Mouse (Mus musculus) lung, embryonic 16.5 days (tissue): Measurements from ENCODE around the gene Suz12. TPM values are rescaled to one million over a fixed set of nuclear protein-coding genes. Genes with fewer than 3 reads are reported as not detected.
"Not testable (repeated sequence)": the region's sequence is repeated elsewhere in the genome, so short reads cannot be mapped to it uniquely, and the experiment has no call there.

Source experiments
- ATAC-seq: fragments of 200-750 bp; cut with Nextera tagmentation; 2 replicates; pipeline ENCODE4 v1.8.0; 2017; ENCODE audit warnings: low read depth, mild to moderate bottlenecking, moderate library complexity
- H3K27ac ChIP-seq: fragments of 300-500 bp; sonication (generic); 2 replicates; pipeline ENCODE4 v1.5.1; 2014; ENCODE audit warnings: mild to moderate bottlenecking, control low read depth, low read length
- H3K27me3 ChIP-seq: fragments of 300-500 bp; sonication (generic); 2 replicates; pipeline ENCODE4 v1.6.1; 2014; ENCODE audit warnings: low read depth, low read length, mixed read lengths; ENCODE audit not compliant: control insufficient read depth, insufficient read depth
- H3K36me3 ChIP-seq: fragments of 300-500 bp; sonication (generic); 2 replicates; pipeline ENCODE4 v1.6.1; 2014; ENCODE audit warnings: low read length; ENCODE audit not compliant: control insufficient read depth, insufficient read depth
- H3K4me1 ChIP-seq: fragments of 300-500 bp; sonication (generic); replicated peaks from 2 replicates; pipeline ENCODE4 v1.6.1; 2014; ENCODE audit warnings: low read length, mixed read lengths; ENCODE audit not compliant: control insufficient read depth, insufficient read depth
- H3K4me2 ChIP-seq: fragments of 300-500 bp; sonication (generic); 2 replicates; pipeline ENCODE4 v1.6.1; 2014; ENCODE audit warnings: low read depth, low read length, control low read depth
- H3K4me3 ChIP-seq: fragments of 300-500 bp; sonication (generic); 2 replicates; pipeline ENCODE4 v1.5.1; 2014; ENCODE audit warnings: mild to moderate bottlenecking, low read length, control low read depth
- H3K9ac ChIP-seq: fragments of 300-500 bp; sonication (generic); 2 replicates; pipeline ENCODE4 v1.6.1; 2014; ENCODE audit warnings: low read length, control low read depth
- H3K9me3 ChIP-seq: fragments of 300-500 bp; sonication (generic); 2 replicates; pipeline ENCODE4 v1.6.1; 2016; ENCODE audit warnings: low read length; ENCODE audit not compliant: control insufficient read depth
- WGBS: fragments of 180-500 bp; shearing (Covaris S2); extraction: QIAGEN DNeasy Blood & Tissue Kit; methylation state at CpG from one replicate; pipeline ENCODE4 v1.1.7; 2014; 5-methylcytosine and 5-hydroxymethylcytosine counted together
- polyA plus RNA-seq: library from polyadenylated mRNA; unstranded; fragments of >200 nt; fragmentation: Nextera tagmentation; extraction: Ambion mirVana; gene quantifications from 2 replicates; pipeline ENCODE4 v1.2.1, GENCODE M21; 2015

Suz12 gene
- polyA plus RNA-seq, 1 experiment from 2014 or later = 18.1 TPM

GRCm38 (mm10) chr11:79986886-79987285 lies 6.0 kb upstream of the Suz12 start:
- ATAC-seq = no peak

DNA sequence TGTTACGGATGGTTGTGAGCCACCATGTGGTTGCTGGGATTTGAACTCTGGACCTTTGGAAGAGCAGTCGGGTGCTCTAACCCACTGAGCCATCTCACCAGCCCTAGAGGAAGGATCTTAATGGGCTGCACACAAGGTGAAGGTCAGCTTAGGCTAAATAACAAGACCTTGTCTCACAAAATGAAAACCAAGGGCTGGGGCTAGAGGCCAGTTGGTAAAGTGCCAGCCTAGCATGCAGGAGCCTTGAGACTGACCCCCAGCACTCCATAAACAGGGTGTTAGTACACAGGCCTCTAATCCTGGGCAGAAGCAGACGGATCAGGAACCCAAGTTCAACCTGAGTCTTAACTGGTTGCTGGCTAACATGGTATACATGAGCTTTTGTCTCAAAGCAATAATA lies 5.0 kb upstream of the Suz12 start:
- Histone ChIP-seq H3K4me3 (no peak overlapping the region), H3K27ac (no peak overlapping the region), H3K4me1 (no peaks in the 10 kb centered on the region), H3K9ac (no peak overlapping the region), H3K36me3 (no peaks in the 10 kb centered on the region), H3K4me2 (no peak overlapping the region), H3K27me3 (no peaks in the 10 kb centered on the region), H3K9me3 (no peaks in the 10 kb centered on the region)
- WGBS = 59% methylated on average over 3 of the region's 3 CpGs
- ATAC-seq = no peak

More at GRCm38 (mm10) chr11:79986886-79987285, 6.0 kb upstream of the Suz12 start:
- no peaks in the 10 kb centered on the region for H3K9me3 ChIP-seq
- no peaks in the 10 kb centered on the region for H3K36me3 ChIP-seq
- WGBS = 55% methylated on average over 4 of the region's 4 CpGs
- no peak overlapping the region for H3K4me3 ChIP-seq
- H3K27ac ChIP-seq = no peak overlapping the region
- H3K9ac ChIP-seq = no peak overlapping the region
- H3K27me3 ChIP-seq = no peaks in the 10 kb centered on the region
- H3K4me1 ChIP-seq = no peaks in the 10 kb centered on the region
- no peak overlapping the region for H3K4me2 ChIP-seq

GRCm38 (mm10) chr11:79990120-79990519 lies 2.8 kb upstream of the Suz12 start:
- Histone ChIP-seq H3K4me1 (peaks cover 1% of the 10 kb centered on the region; the same call in 1 of the 2 replicates), H3K27ac (no peak overlapping the region), H3K27me3 (no peaks in the 10 kb centered on the region), H3K9me3 (no peaks in the 10 kb centered on the region), H3K9ac (no peak overlapping the region), H3K4me2 (no peak overlapping the region), H3K4me3 (no peak overlapping the region), H3K36me3 (no peaks in the 10 kb centered on the region)
- WGBS = 85% methylated on average over 2 of the region's 2 CpGs
- ATAC-seq = no peak

DNA sequence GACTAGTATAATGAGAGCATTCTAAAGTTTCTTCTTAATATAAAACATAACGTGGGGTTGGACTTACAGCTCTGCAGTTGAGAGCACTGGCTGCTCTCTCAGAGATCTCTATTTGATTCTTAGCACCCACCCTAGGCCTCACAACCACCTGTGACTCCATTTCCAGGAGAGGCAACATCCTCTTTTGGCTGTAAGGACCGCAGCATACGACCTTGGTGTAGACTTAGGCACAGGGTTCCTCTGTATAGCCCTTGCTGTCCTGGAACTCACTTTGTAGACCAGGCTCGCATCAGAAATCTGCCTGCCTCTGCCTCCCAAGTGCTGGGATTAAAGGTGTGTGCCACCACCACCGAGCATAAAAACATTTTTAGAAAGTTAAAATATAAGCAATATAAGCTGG lies 1.3 kb upstream of the Suz12 start:
- Histone ChIP-seq H3K27me3 (no peaks in the 10 kb centered on the region), H3K27ac (no peak overlapping the region), H3K9ac (no peak overlapping the region), H3K36me3 (peaks cover 3% of the 10 kb centered on the region; the same call in 1 of the 2 replicates), H3K9me3 (no peaks in the 10 kb centered on the region), H3K4me3 (no peak overlapping the region), H3K4me2 (no peak overlapping the region), H3K4me1 (peaks cover 2% of the 10 kb centered on the region; the same call in 1 of the 2 replicates)
- ATAC-seq = no peak
- 89% methylated on average over 5 of the region's 5 CpGs for WGBS

DNA sequence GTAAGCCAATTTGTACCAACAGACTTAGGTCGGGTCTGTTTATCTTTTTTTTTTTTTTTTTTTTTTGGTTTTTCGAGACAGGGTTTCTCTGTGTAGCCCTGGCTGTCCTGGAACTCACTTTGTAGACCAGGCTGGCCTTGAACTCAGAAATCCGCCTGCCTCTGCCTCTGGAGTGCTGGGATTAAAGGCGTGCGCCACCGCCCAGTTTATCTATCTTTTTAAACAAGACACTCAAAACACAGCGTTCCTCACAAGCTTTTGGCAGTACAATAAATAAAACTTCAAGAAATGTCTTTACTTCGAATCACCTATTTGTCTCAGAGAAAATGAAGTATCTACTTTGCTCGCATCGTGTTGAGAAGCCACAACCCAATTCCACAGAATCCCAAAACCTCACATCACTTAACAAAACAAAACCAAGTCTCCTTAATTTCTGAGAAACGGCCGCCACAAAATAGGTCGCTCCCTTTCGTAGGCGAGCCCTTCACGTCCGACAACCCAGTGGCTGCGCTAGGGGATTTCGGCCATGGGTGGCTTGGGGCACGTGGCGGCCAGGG lies 793 bp upstream of the Suz12 start:
- H3K4me2 ChIP-seq = peak overlapping the region; percentile 85
- H3K27me3 ChIP-seq = no peaks in the 10 kb centered on the region
- H3K27ac ChIP-seq = peak overlapping the region; percentile 92
- H3K36me3 ChIP-seq = peaks cover 5% of the 10 kb centered on the region; the same call in 1 of the 2 replicates
- H3K9ac ChIP-seq = peak overlapping the region; percentile 89
- H3K9me3 ChIP-seq = no peaks in the 10 kb centered on the region
- H3K4me1 ChIP-seq = peaks cover 2% of the 10 kb centered on the region; the same call in 1 of the 2 replicates
- H3K4me3 ChIP-seq = peak overlapping the region; percentile 98
- no peak for ATAC-seq
- WGBS = 23% methylated on average over 20 of the region's 21 CpGs

- peak overlapping the region; percentile 98 for H3K4me3 ChIP-seq
- no peaks in the 10 kb centered on the region for H3K9me3 ChIP-seq
- H3K4me2 ChIP-seq = peak overlapping the region; percentile 69
- ATAC-seq = peak; percentile 26
- H3K36me3 ChIP-seq = peaks cover 7% of the 10 kb centered on the region; the same call in 1 of the 2 replicates
- peak overlapping the region; percentile 100 for H3K27ac ChIP-seq
- H3K27me3 ChIP-seq = no peaks in the 10 kb centered on the region
- H3K4me1 ChIP-seq = peaks cover 2% of the 10 kb centered on the region; the same call in 1 of the 2 replicates
- peak overlapping the region; percentile 96 for H3K9ac ChIP-seq
- WGBS = under 1% methylated on average over 63 of the region's 74 CpGs
Observed at GRCm38 (mm10) chr11:79993356-79994270, 707 bp downstream of the Suz12 start.

GRCm38 (mm10) chr11:79994271-79994988 lies 1.5 kb downstream of the Suz12 start:
- Histone ChIP-seq H3K27me3 (no peaks in the 10 kb centered on the region), H3K36me3 (peaks cover 7% of the 10 kb centered on the region; the same call in 1 of the 2 replicates), H3K4me3 (peak overlapping the region; percentile 98), H3K4me2 (peak overlapping the region; percentile 69), H3K9me3 (no peaks in the 10 kb centered on the region), H3K27ac (no peak overlapping the region), H3K9ac (peak overlapping the region; percentile 96), H3K4me1 (peaks cover 2% of the 10 kb centered on the region; the same call in 1 of the 2 replicates)
- no peak for ATAC-seq
- WGBS = 2% methylated on average over 7 of the region's 7 CpGs

DNA sequence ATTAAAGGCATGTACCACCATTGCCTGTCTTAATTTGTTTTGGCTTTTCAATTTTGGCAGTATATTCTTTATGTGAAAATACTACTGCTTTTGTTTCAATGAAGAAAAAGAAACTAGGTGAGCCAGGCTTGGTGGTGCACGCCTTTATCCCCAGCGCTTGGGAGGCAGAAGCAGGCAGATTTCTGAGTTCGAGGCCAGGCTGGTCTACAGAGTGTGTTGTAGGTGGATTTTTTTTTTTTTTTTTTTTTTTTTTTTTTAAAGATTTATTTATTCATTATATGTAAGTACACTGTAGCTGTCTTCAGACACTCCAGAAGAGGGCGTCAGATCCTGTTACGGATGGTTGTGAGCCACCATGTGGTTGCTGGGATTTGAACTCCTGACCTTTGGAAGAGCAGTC lies 23.6 kb downstream of the Suz12 start:
- H3K27ac ChIP-seq, H3K4me3 ChIP-seq, H3K4me1 ChIP-seq, H3K27me3 ChIP-seq, H3K9me3 ChIP-seq, H3K4me2 ChIP-seq, ATAC-seq, H3K9ac ChIP-seq: not testable (repeated sequence)
- H3K36me3 ChIP-seq = peaks cover 36% of the 10 kb centered on the region
- WGBS = 98% methylated on average over 3 of the region's 5 CpGs

DNA sequence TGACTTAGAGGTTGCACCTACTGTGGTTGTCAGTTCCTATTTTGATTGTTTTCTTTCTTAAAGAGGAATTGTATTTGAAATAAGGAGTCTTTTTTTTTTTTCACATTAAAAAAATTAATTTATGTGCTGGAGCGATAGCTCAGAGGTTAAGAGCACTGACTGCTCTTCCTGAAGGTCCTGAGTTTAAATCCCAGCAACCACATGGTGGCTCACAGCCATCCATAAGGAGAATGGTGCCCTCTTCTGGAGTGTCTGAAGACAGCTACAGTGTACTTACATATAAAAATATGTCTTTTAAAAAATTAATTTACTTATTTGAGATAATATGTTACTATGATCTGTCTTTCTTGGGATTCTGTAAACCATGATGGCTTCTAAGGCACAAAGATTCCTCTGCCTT lies 26.9 kb downstream of the Suz12 start:
- WGBS = 90% methylated on average over 1 of the region's 1 CpGs
- no peak overlapping the region for H3K9ac ChIP-seq
- H3K27me3 ChIP-seq = no peaks in the 10 kb centered on the region
- no peaks in the 10 kb centered on the region for H3K9me3 ChIP-seq
- no peak overlapping the region for H3K4me2 ChIP-seq
- ATAC-seq = no peak
- no peak overlapping the region for H3K4me3 ChIP-seq
- H3K36me3 ChIP-seq = peaks cover 36% of the 10 kb centered on the region
- H3K4me1 ChIP-seq = no peaks in the 10 kb centered on the region
- H3K27ac ChIP-seq = no peak overlapping the region
